Mouse (Mus musculus) adrenal gland, postnatal 10 days (tissue): ENCODE results near the gene B430218F22Rik. TPM values are rescaled to one million over a fixed set of nuclear protein-coding genes. Genes with fewer than 3 reads are reported as not detected.
"Not testable (repeated sequence)": the region's sequence is repeated elsewhere in the genome, so short reads cannot be mapped to it uniquely, and the experiment has no call there.

Experiments used
- DNase-seq: peaks from one replicate; pipeline ENCODE4 v3.0.0; 2021; ENCODE audit warnings: mixed read lengths
- long read RNA-seq, 2 experiments: library from polyadenylated mRNA; stranded (forward); transcript quantifications; one replicate each; pipeline ENCODE4 v2.0.0; 2021
- total RNA-seq, 2 experiments: library from RNA; stranded (reverse); gene quantifications; 2 replicates each; pipeline ENCODE4 v1.2.3; 2021

Gene B430218F22Rik
- total RNA-seq, result under 1 TPM in 1 of 2 experiments, not detected in 1; 0.27 TPM
- long read RNA-seq, experiment 1, result 0 reads
- long read RNA-seq, experiment 2, result 0 reads

- peak; percentile 95 for DNase-seq
Measured at GRCm38 (mm10) chr13:118386511-118387447, at the start of gene B430218F22Rik, which contains the start of gene Mrps30. B430218F22Rik (plus strand) TSS chr13:118386630. Mrps30 (minus strand) TSS chr13:118387252.

- peak; percentile 7 for DNase-seq
Measured at GRCm38 (mm10) chr13:118350257-118350656, 36.2 kb upstream of the B430218F22Rik start.

- no peak for DNase-seq
Measured at GRCm38 (mm10) chr13:118350870-118351269, 35.6 kb upstream of the B430218F22Rik start.

- no peak for DNase-seq
Measured at GRCm38 (mm10) chr13:118363342-118363741, 23.1 kb upstream of the B430218F22Rik start.

- DNase-seq, result no peak
Measured at GRCm38 (mm10) chr13:118365774-118366173, 20.7 kb upstream of the B430218F22Rik start.

GRCm38 (mm10) chr13:118372871-118373270, 13.6 kb upstream of the B430218F22Rik start:
- DNase-seq, result no peak

GRCm38 (mm10) chr13:118379155-118379554, 7.3 kb upstream of the B430218F22Rik start:
- DNase-seq, result peak; percentile 66

GRCm38 (mm10) chr13:118380381-118380780, 6.0 kb upstream of the B430218F22Rik start:
- no peak for DNase-seq

- DNase-seq, result not testable (repeated sequence)
Measured at GRCm38 (mm10) chr13:118387448-118387801, 995 bp downstream of the B430218F22Rik start.

GRCm38 (mm10) chr13:118395803-118396202, 9.4 kb downstream of the B430218F22Rik start:
- no peak for DNase-seq

- no peak for DNase-seq
Measured at GRCm38 (mm10) chr13:118400340-118400739, 13.9 kb downstream of the B430218F22Rik start.

- DNase-seq, result no peak
Measured at GRCm38 (mm10) chr13:118403544-118403943, 17.1 kb downstream of the B430218F22Rik start.

- no peak for DNase-seq
Measured at GRCm38 (mm10) chr13:118411297-118411992, 25.0 kb downstream of the B430218F22Rik start.

- no peak for DNase-seq
Measured at GRCm38 (mm10) chr13:118418163-118418562, 31.7 kb downstream of the B430218F22Rik start.

- no peak for DNase-seq
Measured at GRCm38 (mm10) chr13:118420408-118420807, 34.0 kb downstream of the B430218F22Rik start.

- no peak for DNase-seq
Measured at GRCm38 (mm10) chr13:118420847-118421246, 34.4 kb downstream of the B430218F22Rik start.

Other genes with a start within 250 kb of the B430218F22Rik start
- 10 to 100 TPM; 32.1 to 32.9 TPM for gene Mrps30, start 622 bp downstream of the B430218F22Rik start, total RNA-seq